Mouse (Mus musculus): ENCODE data around the gene BC028528. TPM values are rescaled to one million over a fixed set of nuclear protein-coding genes. Genes with fewer than 3 reads are reported as not detected.
"Not testable (repeated sequence)": the region's sequence is repeated elsewhere in the genome, so short reads cannot be mapped to it uniquely, and the experiment has no call there.

BC028528 gene
- polyA plus RNA-seq, 1 experiment from 2014 or later = 24.1 TPM

- Histone ChIP-seq H3K27ac (replicated peaks) (peak within 1 kb of the TSS; percentile 94), H3K27me3 (no peaks in the 10 kb centered on the region), H3K9me3 (replicated peaks) (no peaks in the 10 kb centered on the region), H3K4me3 (replicated peaks) (peak within 1 kb of the TSS; percentile 88), H3K4me1 (peaks cover 6% of the 10 kb centered on the region; the same call in 1 of the 2 replicates), H3K4me2 (replicated peaks) (peak within 1 kb of the TSS; percentile 65), H3K36me3 (peaks cover 4% of the 10 kb centered on the region; the same call in 1 of the 2 replicates), H3K9ac (peak within 1 kb of the TSS; percentile 93)
- ATAC-seq (ENCODE audit: insufficient number of reproducible peaks, low FRiP score, low TSS enrichment, low read depth) = peak; percentile 100
- under 1% methylated on average over 49 of the region's 49 CpGs for WGBS
Measured at GRCm38 (mm10) chr3:95928658-95929503, 37.1 kb upstream of the BC028528 start, which contains the start of gene Anp32e. Anp32e (plus strand) TSS chr3:95929246.

DNA sequence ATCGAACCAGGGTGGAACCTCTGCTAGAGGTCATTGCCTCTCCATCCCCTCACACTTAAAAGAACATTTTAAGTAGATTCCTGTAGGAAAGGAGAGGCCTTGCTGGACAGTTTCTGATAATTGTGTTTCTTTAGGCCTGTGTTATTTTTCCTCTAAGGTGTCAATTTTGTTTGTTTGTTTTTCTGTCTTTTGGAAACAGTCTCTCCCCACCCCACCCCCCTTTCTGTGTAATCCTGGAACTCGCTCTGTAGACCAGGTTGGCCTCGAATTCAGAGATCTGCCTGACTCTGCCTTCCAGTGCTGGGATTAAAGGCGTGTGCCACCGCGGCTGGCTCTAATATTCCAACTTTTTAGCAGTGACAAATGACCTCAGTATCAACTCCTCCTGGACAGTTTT is 36.5 kb upstream of the BC028528 start:
- H3K4me2 ChIP-seq (replicated peaks) = peak overlapping the region; percentile 65
- H3K36me3 ChIP-seq = no peaks in the 10 kb centered on the region
- H3K27ac ChIP-seq (replicated peaks) = peak overlapping the region; percentile 84
- H3K27me3 ChIP-seq = no peaks in the 10 kb centered on the region
- H3K4me3 ChIP-seq (replicated peaks) = peak overlapping the region; percentile 88
- peaks cover 6% of the 10 kb centered on the region; the same call in 1 of the 2 replicates for H3K4me1 ChIP-seq
- no peak for ATAC-seq (ENCODE audit: insufficient number of reproducible peaks, low FRiP score, low TSS enrichment, low read depth)
- no peaks in the 10 kb centered on the region for H3K9me3 ChIP-seq (replicated peaks)
- WGBS = 68% methylated on average over 6 of the region's 6 CpGs
- H3K9ac ChIP-seq = 0 out of 2 replicates have a peak overlapping the region, but pooled peaks have one; percentile 34

DNA sequence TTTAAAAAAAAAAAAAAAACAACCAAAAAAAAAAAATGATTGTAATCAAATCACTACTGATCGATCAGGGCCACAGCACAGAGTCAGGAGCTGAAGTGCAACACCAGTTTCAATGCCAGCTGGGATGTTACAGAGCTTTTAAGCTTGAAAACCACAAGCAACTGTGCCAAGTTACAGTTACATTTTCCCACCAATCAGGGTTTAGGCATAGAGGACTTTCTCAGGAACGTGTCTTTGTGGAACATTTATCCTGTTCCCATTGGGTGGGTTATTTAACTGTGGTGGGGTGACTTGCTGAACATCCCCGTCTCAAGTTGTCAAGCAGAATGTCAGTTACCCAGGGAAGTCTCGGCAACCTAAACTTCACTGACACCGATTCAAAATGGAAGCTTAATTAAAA is 33.3 kb upstream of the BC028528 start:
- Histone ChIP-seq H3K4me2 (replicated peaks) (no peak overlapping the region), H3K4me3 (replicated peaks) (no peak overlapping the region), H3K9ac (no peak overlapping the region), H3K27me3 (no peaks in the 10 kb centered on the region), H3K36me3 (no peaks in the 10 kb centered on the region), H3K9me3 (replicated peaks) (no peaks in the 10 kb centered on the region), H3K4me1 (peaks cover 3% of the 10 kb centered on the region; the same call in 1 of the 2 replicates), H3K27ac (replicated peaks) (no peak overlapping the region)
- WGBS = 50% methylated on average over 5 of the region's 5 CpGs
- no peak for ATAC-seq (ENCODE audit: insufficient number of reproducible peaks, low FRiP score, low TSS enrichment, low read depth)

- Histone ChIP-seq H3K27me3 (no peaks in the 10 kb centered on the region), H3K9ac (no peak overlapping the region), H3K4me1 (peaks cover 3% of the 10 kb centered on the region; the same call in 1 of the 2 replicates), H3K4me3 (replicated peaks) (no peak overlapping the region), H3K9me3 (replicated peaks) (no peaks in the 10 kb centered on the region), H3K4me2 (replicated peaks) (no peak overlapping the region), H3K36me3 (no peaks in the 10 kb centered on the region), H3K27ac (replicated peaks) (no peak overlapping the region)
- 64% methylated on average over 4 of the region's 4 CpGs for WGBS
- ATAC-seq (ENCODE audit: insufficient number of reproducible peaks, low FRiP score, low TSS enrichment, low read depth) = no peak
Measured at GRCm38 (mm10) chr3:95924185-95924584, 32.4 kb upstream of the BC028528 start.

DNA sequence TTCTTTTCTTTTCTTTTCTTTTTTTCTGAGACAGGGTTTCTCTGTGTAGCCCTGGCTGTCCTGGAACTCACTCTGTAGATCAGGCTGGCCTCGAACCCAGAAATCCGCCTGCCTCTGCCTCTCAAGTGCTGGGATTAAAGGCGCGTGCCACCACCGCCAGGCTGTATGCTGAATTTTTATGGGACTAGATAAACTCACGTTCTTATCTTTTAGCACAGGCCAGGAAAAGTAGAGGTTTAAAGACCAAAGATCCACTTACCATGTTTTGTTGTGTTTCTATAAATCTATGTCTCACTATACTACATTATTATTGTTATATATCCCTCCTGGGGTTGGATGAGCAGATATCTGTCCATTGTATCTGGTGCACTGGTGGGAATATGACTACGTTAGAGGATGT is 31.6 kb upstream of the BC028528 start:
- H3K4me1 ChIP-seq; H3K27ac ChIP-seq (replicated peaks); H3K4me2 ChIP-seq (replicated peaks); H3K27me3 ChIP-seq; H3K36me3 ChIP-seq; H3K4me3 ChIP-seq (replicated peaks); H3K9ac ChIP-seq; ATAC-seq (ENCODE audit: insufficient number of reproducible peaks, low FRiP score, low TSS enrichment, low read depth); H3K9me3 ChIP-seq (replicated peaks): not testable (repeated sequence)
- WGBS = 93% methylated on average over 7 of the region's 7 CpGs

DNA sequence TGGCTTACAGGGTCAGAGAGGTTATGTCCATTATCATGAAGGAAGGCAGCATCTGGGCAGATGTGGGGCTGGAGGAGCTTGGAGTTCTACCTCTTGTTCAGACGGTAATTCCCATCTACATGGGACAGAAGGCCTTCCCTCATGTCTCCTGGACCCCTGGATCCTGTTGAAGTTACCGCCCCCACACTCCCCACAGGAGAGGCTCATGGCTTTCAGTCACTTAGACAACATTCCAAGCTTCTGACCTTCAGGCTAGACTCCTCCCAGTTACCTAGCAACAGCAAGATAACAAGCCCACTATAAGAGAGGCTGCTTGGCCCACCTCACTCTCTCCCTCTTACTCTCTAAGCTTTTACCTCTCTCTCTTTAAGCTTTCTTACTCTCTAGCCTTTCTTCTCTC is 28.7 kb upstream of the BC028528 start:
- not testable (repeated sequence) for H3K27me3 ChIP-seq; H3K4me2 ChIP-seq (replicated peaks); H3K9ac ChIP-seq; H3K27ac ChIP-seq (replicated peaks); H3K9me3 ChIP-seq (replicated peaks); H3K4me3 ChIP-seq (replicated peaks); ATAC-seq (ENCODE audit: insufficient number of reproducible peaks, low FRiP score, low TSS enrichment, low read depth); H3K36me3 ChIP-seq; H3K4me1 ChIP-seq
- WGBS = 45% methylated on average over 2 of the region's 2 CpGs

GRCm38 (mm10) chr3:95916760-95917159 is 25.0 kb upstream of the BC028528 start:
- no peaks in the 10 kb centered on the region for H3K27me3 ChIP-seq
- no peak overlapping the region for H3K4me3 ChIP-seq (replicated peaks)
- WGBS = 75% methylated on average over 7 of the region's 7 CpGs
- no peaks in the 10 kb centered on the region for H3K9me3 ChIP-seq (replicated peaks)
- no peak for ATAC-seq (ENCODE audit: insufficient number of reproducible peaks, low FRiP score, low TSS enrichment, low read depth)
- H3K27ac ChIP-seq (replicated peaks) = no peak overlapping the region
- no peak overlapping the region for H3K4me2 ChIP-seq (replicated peaks)
- no peak overlapping the region for H3K9ac ChIP-seq
- H3K36me3 ChIP-seq = no peaks in the 10 kb centered on the region
- no peaks in the 10 kb centered on the region for H3K4me1 ChIP-seq

DNA sequence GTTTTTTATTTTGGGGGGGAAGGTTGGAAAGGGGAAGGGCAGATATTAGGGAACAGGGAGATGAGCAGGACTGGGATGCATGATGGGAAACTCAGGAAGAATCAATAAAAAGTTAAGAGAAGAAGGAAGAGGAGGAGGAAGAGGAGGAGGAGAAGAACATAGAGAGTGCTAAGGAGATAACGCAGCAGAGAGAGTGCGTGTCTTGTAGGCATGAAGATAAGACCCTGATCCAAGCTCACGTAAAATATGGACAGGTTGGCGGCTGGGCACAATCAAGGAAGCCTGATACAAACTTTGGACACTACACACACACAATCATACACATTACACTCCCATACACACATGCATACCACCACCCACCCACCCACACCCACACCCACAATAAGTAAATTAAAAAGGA is 22.9 kb upstream of the BC028528 start:
- Histone ChIP-seq H3K9ac (no peak overlapping the region), H3K4me1 (no peaks in the 10 kb centered on the region), H3K9me3 (replicated peaks) (no peaks in the 10 kb centered on the region), H3K27me3 (no peaks in the 10 kb centered on the region), H3K36me3 (no peaks in the 10 kb centered on the region), H3K4me2 (replicated peaks) (no peak overlapping the region), H3K27ac (replicated peaks) (no peak overlapping the region), H3K4me3 (replicated peaks) (no peak overlapping the region)
- 92% methylated on average over 4 of the region's 4 CpGs for WGBS
- no peak for ATAC-seq (ENCODE audit: insufficient number of reproducible peaks, low FRiP score, low TSS enrichment, low read depth)

GRCm38 (mm10) chr3:95907613-95908012 is 15.8 kb upstream of the BC028528 start:
- no peak overlapping the region for H3K27ac ChIP-seq (replicated peaks)
- H3K36me3 ChIP-seq = no peaks in the 10 kb centered on the region
- H3K9me3 ChIP-seq (replicated peaks) = no peaks in the 10 kb centered on the region
- H3K4me3 ChIP-seq (replicated peaks) = no peak overlapping the region
- peaks cover 32% of the 10 kb centered on the region for H3K4me1 ChIP-seq
- H3K9ac ChIP-seq = no peak overlapping the region
- H3K4me2 ChIP-seq (replicated peaks) = no peak overlapping the region
- WGBS = 34% methylated on average over 4 of the region's 4 CpGs
- peaks cover 23% of the 10 kb centered on the region; the same call in 1 of the 2 replicates for H3K27me3 ChIP-seq
- ATAC-seq (ENCODE audit: insufficient number of reproducible peaks, low FRiP score, low TSS enrichment, low read depth) = no peak

GRCm38 (mm10) chr3:95906860-95907259 is 15.1 kb upstream of the BC028528 start:
- Histone ChIP-seq H3K27ac (replicated peaks) (no peak overlapping the region), H3K9me3 (replicated peaks) (no peaks in the 10 kb centered on the region), H3K9ac (no peak overlapping the region), H3K4me2 (replicated peaks) (peak overlapping the region; percentile 73), H3K27me3 (peaks cover 23% of the 10 kb centered on the region; the same call in 1 of the 2 replicates), H3K4me1 (peaks cover 36% of the 10 kb centered on the region), H3K4me3 (replicated peaks) (peak overlapping the region; percentile 27), H3K36me3 (no peaks in the 10 kb centered on the region)
- ATAC-seq (ENCODE audit: insufficient number of reproducible peaks, low FRiP score, low TSS enrichment, low read depth) = no peak
- under 1% methylated on average over 12 of the region's 12 CpGs for WGBS

DNA sequence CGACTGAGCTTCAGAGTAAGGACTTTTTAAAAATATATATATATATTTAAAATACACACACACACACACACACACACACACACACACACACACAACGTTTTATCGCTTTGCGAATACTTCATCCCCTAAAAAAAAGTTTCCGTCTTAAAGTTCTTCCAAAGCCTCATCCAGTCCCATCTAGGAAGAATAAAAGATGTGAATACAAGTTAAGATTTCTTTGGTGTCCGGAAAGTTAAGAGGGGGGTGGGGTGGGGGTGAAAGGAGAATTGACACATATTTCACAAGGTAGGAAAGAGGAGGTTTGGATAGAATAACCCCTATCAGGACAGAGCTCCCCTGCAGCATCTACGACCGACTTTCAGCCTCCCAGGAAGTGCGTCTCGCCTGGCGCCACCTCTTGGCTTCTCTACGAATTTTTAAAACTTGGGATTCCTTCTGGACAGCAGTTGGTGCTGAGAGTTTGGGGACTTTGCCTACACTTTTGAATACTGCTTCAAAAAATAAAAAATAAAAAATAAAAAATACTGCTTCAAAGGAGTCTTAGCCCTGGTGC is 14.2 kb upstream of the BC028528 start:
- H3K27ac ChIP-seq (replicated peaks) = no peak overlapping the region
- under 1% methylated on average over 12 of the region's 12 CpGs for WGBS
- H3K9ac ChIP-seq = no peak overlapping the region
- H3K4me1 ChIP-seq = peaks cover 40% of the 10 kb centered on the region
- peak overlapping the region; percentile 27 for H3K4me3 ChIP-seq (replicated peaks)
- ATAC-seq (ENCODE audit: insufficient number of reproducible peaks, low FRiP score, low TSS enrichment, low read depth) = no peak
- H3K4me2 ChIP-seq (replicated peaks) = peak overlapping the region; percentile 73
- peaks cover 23% of the 10 kb centered on the region; the same call in 1 of the 2 replicates for H3K27me3 ChIP-seq
- H3K9me3 ChIP-seq (replicated peaks) = no peaks in the 10 kb centered on the region
- H3K36me3 ChIP-seq = no peaks in the 10 kb centered on the region

Data from embryonic facial prominence, embryonic 15.5 days (tissue).